Mouse (Mus musculus): ENCODE data around the gene Nlgn3. TPM values are rescaled to one million over a fixed set of nuclear protein-coding genes. Genes with fewer than 3 reads are reported as not detected.

Nlgn3 gene
- polyA plus RNA-seq, 1 experiment from 2014 or later = 0.25 TPM

GRCm38 (mm10) chrX:101299473-101300426 is 782 bp downstream of the Nlgn3 start:
- no peak for TF ChIP-seq CTCF (IDR thresholded peaks at IDR 0.05)
- no peak for TF ChIP-seq EP300 (IDR thresholded peaks at IDR 0.05)
- Histone ChIP-seq H3K9ac (replicated peaks; ENCODE audit: low read depth) (no peak overlapping the region), H3K4me2 (replicated peaks; ENCODE audit: low read depth, low read length) (peak overlapping the region; percentile 37), H3K27me3 (replicated peaks; ENCODE audit: insufficient read depth, low read length) (no peaks in the 10 kb centered on the region), H3K4me1 (ENCODE audit: insufficient read depth, low read depth, low read length) (no peaks in the 10 kb centered on the region), H3K4me3 (ENCODE audit: low read depth, low read length) (no peak overlapping the region), H3K36me3 (ENCODE audit: insufficient read depth, low read length) (no peaks in the 10 kb centered on the region), H3K27ac (ENCODE audit: low read length) (no peak overlapping the region), H3K9me3 (ENCODE audit: low read length) (no peaks in the 10 kb centered on the region)
- 19% methylated on average over 10 of the region's 13 CpGs for WGBS
- DNase-seq (ENCODE audit: low spot score) (no peak), ATAC-seq (no peak)

- Histone ChIP-seq H3K27ac (ENCODE audit: low read length) (no peak overlapping the region), H3K4me2 (replicated peaks; ENCODE audit: low read depth, low read length) (peak overlapping the region; percentile 34; the same call in 1 of the 2 replicates), H3K4me3 (ENCODE audit: low read depth, low read length) (no peak overlapping the region), H3K27me3 (replicated peaks; ENCODE audit: insufficient read depth, low read length) (no peaks in the 10 kb centered on the region), H3K9me3 (ENCODE audit: low read length) (no peaks in the 10 kb centered on the region), H3K36me3 (ENCODE audit: insufficient read depth, low read length) (no peaks in the 10 kb centered on the region), H3K9ac (replicated peaks; ENCODE audit: low read depth) (no peak overlapping the region), H3K4me1 (ENCODE audit: insufficient read depth, low read depth, low read length) (no peaks in the 10 kb centered on the region)
- DNase-seq (ENCODE audit: low spot score) (no peak), ATAC-seq (no peak)
- no peak for TF ChIP-seq EP300 (IDR thresholded peaks at IDR 0.05)
- WGBS = 31% methylated on average over 12 of the region's 13 CpGs
These were observed 1.6 kb downstream of the Nlgn3 start for GRCm38 (mm10) chrX:101300427-101301030.

- DNase-seq (ENCODE audit: low spot score) = no peak
- Histone ChIP-seq H3K9ac (replicated peaks; ENCODE audit: low read depth) (no peak overlapping the region), H3K9me3 (ENCODE audit: low read length) (no peaks in the 10 kb centered on the region), H3K4me2 (replicated peaks; ENCODE audit: low read depth, low read length) (no peak overlapping the region), H3K27me3 (replicated peaks; ENCODE audit: insufficient read depth, low read length) (no peaks in the 10 kb centered on the region), H3K4me3 (ENCODE audit: low read depth, low read length) (no peak overlapping the region), H3K36me3 (ENCODE audit: insufficient read depth, low read length) (no peaks in the 10 kb centered on the region), H3K4me1 (ENCODE audit: insufficient read depth, low read depth, low read length) (no peaks in the 10 kb centered on the region), H3K27ac (ENCODE audit: low read length) (no peak overlapping the region)
- no peak for ATAC-seq
- 73% methylated on average over 7 of the region's 9 CpGs for WGBS
- TF ChIP-seq EP300 (IDR thresholded peaks at IDR 0.05) (no peak), CTCF (IDR thresholded peaks at IDR 0.05) (no peak)
These were observed 2.7 kb downstream of the Nlgn3 start for GRCm38 (mm10) chrX:101301654-101302053.

GRCm38 (mm10) chrX:101304646-101305045 is 5.7 kb downstream of the Nlgn3 start:
- H3K4me1 ChIP-seq (ENCODE audit: insufficient read depth, low read depth, low read length) = no peaks in the 10 kb centered on the region
- H3K36me3 ChIP-seq (ENCODE audit: insufficient read depth, low read length) = no peaks in the 10 kb centered on the region
- H3K4me3 ChIP-seq (ENCODE audit: low read depth, low read length) = no peak overlapping the region
- H3K27me3 ChIP-seq (replicated peaks; ENCODE audit: insufficient read depth, low read length) = no peaks in the 10 kb centered on the region
- no peak overlapping the region for H3K4me2 ChIP-seq (replicated peaks; ENCODE audit: low read depth, low read length)
- 71% methylated on average over 2 of the region's 2 CpGs for WGBS
- DNase-seq (ENCODE audit: low spot score) (no peak), ATAC-seq (no peak)
- no peaks in the 10 kb centered on the region for H3K9me3 ChIP-seq (ENCODE audit: low read length)
- TF ChIP-seq CTCF (IDR thresholded peaks at IDR 0.05) (no peak), EP300 (IDR thresholded peaks at IDR 0.05) (no peak)
- no peak overlapping the region for H3K27ac ChIP-seq (ENCODE audit: low read length)
- H3K9ac ChIP-seq (replicated peaks; ENCODE audit: low read depth) = no peak overlapping the region

GRCm38 (mm10) chrX:101309299-101309698 is 10.3 kb downstream of the Nlgn3 start:
- Histone ChIP-seq H3K27me3 (replicated peaks; ENCODE audit: insufficient read depth, low read length) (no peaks in the 10 kb centered on the region), H3K9me3 (ENCODE audit: low read length) (no peaks in the 10 kb centered on the region), H3K36me3 (ENCODE audit: insufficient read depth, low read length) (no peaks in the 10 kb centered on the region), H3K4me3 (ENCODE audit: low read depth, low read length) (no peak overlapping the region), H3K27ac (ENCODE audit: low read length) (no peak overlapping the region), H3K9ac (replicated peaks; ENCODE audit: low read depth) (no peak overlapping the region), H3K4me1 (ENCODE audit: insufficient read depth, low read depth, low read length) (no peaks in the 10 kb centered on the region), H3K4me2 (replicated peaks; ENCODE audit: low read depth, low read length) (no peak overlapping the region)
- no peak for TF ChIP-seq EP300 (IDR thresholded peaks at IDR 0.05)
- TF ChIP-seq CTCF (IDR thresholded peaks at IDR 0.05) = no peak
- ATAC-seq = no peak
- no peak for DNase-seq (ENCODE audit: low spot score)
- WGBS = 89% methylated on average over 5 of the region's 5 CpGs

- no peak for DNase-seq (ENCODE audit: low spot score)
- Histone ChIP-seq H3K4me1 (ENCODE audit: insufficient read depth, low read depth, low read length) (no peaks in the 10 kb centered on the region), H3K36me3 (ENCODE audit: insufficient read depth, low read length) (no peaks in the 10 kb centered on the region), H3K27me3 (replicated peaks; ENCODE audit: insufficient read depth, low read length) (no peaks in the 10 kb centered on the region), H3K27ac (ENCODE audit: low read length) (no peak overlapping the region), H3K9ac (replicated peaks; ENCODE audit: low read depth) (no peak overlapping the region), H3K4me3 (ENCODE audit: low read depth, low read length) (no peak overlapping the region), H3K4me2 (replicated peaks; ENCODE audit: low read depth, low read length) (no peak overlapping the region), H3K9me3 (ENCODE audit: low read length) (no peaks in the 10 kb centered on the region)
- TF ChIP-seq EP300 (IDR thresholded peaks at IDR 0.05) (no peak), CTCF (IDR thresholded peaks at IDR 0.05) (no peak)
- 44% methylated on average over 6 of the region's 6 CpGs for WGBS
- no peak for ATAC-seq
These were observed 14.8 kb downstream of the Nlgn3 start for GRCm38 (mm10) chrX:101313625-101314359.
